Mouse (Mus musculus): ENCODE data around the gene Sun1.

Sun1 gene

GRCm38 (mm10) chr5:139199995-139200769, at the start of gene Sun1:
TSS of gene Sun1 (plus strand) at chr5:139200637.
- peak; percentile 98 for DNase-seq

GRCm38 (mm10) chr5:139160899-139161298, 39.5 kb upstream of the Sun1 start:
- no peak for DNase-seq

GRCm38 (mm10) chr5:139161632-139162031, 38.8 kb upstream of the Sun1 start:
- no peak for DNase-seq

DNA sequence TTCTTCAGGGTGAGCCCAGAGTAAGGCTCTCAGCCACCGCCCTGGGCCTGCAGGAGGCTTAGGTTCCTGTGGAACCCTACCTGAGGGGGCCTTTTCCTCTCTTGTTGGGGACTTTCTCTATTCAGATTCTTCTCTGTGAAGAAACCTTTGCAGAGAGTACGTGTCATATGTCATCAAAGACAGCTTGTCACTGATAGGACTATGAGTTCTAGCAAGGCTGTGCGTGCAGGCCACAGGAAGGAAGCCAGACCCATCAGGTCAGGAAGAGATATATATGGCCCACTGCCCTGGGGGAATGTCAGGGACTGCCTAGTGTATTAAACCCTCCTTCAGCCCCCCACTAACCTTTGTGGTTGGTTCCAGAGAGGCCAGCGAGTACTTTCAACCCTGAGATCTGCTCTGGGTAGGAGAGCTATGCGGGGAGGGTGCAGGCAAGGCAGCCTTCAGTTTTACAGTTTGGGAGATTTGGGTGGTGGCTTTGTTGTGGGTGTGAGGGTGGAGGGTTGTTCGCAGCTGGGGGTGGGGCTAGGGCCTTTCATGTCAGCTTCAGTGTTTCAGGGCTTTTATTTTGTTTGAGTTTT, 33.6 kb upstream of the Sun1 start:
- DNase-seq: no peak

DNA sequence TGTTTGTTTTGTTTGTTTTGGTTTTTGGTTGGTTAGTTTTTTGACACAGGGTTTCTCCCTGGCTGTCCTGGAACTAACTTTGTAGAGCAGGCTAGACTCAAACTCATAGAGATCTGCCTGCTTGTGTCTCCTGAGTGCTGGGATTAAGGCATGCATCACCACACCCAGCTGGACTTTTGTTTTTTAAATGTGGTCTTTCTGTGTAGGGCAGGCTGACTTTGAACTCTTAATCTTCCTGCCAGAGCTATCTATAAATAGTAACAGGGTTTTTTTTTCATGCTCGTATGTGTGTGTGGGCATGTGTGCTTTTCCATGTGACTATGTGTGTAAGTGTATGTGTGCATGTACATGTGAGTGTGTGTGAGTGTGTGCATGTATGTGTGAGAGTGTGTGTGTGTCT, 32.9 kb upstream of the Sun1 start:
- no peak for DNase-seq

DNA sequence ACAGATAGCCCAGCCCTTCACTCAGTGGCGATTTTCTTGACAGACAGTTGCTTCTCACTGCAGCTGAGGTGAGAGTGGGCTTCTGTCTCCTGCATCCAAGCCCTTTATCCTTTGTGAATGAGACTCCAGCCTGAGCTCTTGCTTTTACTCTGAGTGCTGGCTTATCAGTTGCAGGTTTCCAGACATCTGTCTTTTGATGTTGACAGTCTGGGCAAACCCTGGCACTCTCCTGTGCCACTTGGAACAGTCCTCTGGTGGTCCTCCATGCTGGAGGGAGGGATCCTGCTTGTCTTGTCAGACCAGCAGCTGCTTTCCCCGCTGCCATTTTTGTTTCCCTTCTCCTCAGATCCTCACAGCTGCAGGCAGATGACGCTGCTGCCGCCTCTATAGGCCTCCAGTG, 28.5 kb upstream of the Sun1 start:
- DNase-seq: no peak

DNA sequence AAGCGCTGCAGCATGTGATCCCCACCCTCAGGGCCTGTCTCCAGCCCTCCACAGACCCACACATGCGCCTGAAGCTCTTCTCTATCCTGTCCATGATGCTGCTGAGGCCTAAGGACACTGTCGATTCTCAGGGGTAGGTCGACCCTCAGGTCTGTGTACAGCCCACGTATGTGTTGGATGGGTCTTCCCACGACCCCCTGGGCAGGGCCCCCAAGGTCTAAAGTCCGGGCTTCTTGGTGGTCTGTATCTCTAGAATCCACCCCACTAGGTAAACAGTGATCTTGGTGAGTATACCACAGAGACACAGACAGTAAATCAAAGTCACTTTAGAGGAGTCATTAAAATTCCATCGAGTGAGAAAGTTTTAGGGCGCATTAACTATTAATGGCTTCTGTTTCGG, 26.3 kb upstream of the Sun1 start:
- no peak for DNase-seq

GRCm38 (mm10) chr5:139174556-139175547, 25.6 kb upstream of the Sun1 start:
- peak; percentile 57 for DNase-seq

GRCm38 (mm10) chr5:139178895-139179631, 21.4 kb upstream of the Sun1 start:
- peak; percentile 76 for DNase-seq

DNA sequence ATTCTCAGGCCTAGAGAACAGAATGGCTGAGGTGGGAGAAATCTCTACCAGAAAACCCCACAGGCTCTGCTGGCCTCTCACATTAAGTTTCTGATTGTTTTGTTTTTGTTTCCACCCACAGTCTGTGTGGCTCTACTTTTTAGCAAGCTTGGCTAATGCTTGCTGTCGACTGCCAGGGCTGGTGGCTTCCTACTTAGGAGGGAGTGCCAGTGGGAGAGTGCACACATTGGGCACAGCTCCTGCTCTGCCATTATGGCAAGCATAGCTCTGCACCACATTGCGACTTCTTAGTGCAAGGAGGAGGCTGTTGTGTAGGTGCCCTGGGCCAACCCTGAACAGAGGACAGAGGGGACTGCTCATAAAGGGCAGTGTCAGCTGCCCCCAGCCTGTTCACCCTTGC, 17.3 kb upstream of the Sun1 start:
- no peak for DNase-seq

DNA sequence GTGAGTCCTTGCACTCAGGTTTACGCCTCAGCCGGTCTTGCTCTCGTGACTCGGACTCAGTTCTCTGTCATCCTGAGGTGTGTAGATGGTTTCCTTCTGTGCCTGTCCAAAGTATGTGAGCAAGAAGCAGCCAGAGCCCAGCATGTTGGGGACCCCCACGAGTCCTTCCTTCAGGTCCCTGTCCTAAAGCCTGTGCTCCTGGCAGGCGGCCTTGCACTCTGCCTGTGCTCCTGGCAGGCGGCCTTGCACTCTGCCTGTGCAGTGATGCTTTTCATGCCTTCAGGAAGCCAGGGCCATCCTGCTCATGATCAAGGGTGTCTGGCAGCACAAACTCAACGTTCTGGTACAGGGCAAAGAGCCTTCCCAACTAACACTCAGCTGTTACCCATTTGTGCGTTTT, 16.8 kb upstream of the Sun1 start:
- DNase-seq: no peak

DNA sequence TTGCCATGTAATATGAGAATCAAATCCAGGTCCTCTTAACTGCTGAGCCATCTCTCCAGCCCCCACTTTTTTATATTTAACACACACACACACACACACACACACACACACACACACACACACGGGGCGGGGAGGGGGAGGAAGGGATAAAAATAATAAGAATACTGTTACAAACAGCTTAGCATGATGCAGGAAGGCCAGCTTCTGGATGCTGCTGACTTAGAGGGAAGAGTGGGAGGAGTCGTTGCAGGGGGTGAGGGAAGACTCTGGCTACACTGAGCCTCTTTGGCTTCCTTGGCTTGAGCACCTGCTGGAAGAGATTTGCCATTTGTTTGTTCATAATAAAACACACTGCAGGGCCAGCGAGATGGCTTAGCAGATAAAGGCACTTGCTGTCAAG, 15.5 kb upstream of the Sun1 start:
- DNase-seq: no peak

DNA sequence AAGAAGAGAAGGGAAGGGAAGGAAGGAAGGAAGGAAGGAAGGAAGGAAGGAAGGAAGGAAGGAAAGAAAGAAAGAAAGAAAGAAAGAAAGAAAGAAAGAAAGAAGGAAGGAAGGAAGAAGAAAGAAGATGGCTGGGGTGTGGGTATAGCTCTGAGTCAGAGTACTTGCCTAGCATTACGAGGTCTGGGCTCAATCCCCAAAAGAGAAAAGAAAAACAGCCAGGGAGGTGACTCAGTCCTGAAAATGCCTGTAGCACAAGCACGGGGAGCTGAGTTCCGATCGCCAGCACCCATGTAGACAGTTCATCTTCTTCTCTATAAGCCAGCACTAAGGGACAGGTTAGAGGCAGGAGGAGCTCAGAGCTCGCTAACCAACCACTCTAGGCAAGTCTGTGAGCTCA, 10.7 kb upstream of the Sun1 start:
- no peak for DNase-seq

- DNase-seq: no peak
Measured at GRCm38 (mm10) chr5:139190958-139191357, 9.5 kb upstream of the Sun1 start.

DNA sequence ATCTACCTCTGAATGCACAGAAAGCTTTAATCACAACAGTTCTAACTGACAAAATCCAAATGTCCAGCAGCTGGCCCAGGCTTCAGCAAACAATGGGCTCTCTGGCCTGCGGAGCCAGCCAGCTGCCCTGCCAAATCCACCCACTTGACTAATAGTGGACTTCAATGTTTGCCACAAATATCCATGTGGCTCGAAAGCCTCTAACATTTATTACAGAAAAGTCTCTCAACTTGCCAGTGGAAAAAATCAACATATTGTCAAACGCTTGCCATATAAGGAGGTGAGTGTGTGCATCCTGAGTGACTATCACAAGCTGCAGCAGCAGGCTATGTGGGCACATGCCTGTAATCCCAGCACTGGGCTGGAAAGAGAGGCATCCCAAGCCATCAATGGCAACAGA, 1.7 kb upstream of the Sun1 start:
- DNase-seq: no peak

DNA sequence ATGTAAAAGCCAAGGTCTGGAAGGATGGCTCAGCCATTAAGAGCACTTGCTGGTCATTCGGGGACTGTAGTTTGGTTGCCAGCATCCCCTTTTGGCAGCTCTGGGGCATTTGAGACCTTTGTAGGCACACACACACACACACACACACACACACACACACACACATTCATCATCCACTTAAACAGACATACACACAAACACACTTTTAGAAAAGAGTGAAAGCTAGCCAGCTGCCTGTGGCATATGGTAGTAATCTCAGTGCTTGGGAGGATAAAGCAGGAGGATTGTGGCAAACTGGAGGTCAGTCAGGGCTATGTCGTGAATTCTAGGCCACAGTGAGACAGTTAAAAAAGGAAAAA, 822 bp upstream of the Sun1 start:
- peak; percentile 72 for DNase-seq

- no peak for DNase-seq
Measured at GRCm38 (mm10) chr5:139200770-139201569, 533 bp downstream of the Sun1 start.

- no peak for DNase-seq
Measured at GRCm38 (mm10) chr5:139202127-139202526, 1.7 kb downstream of the Sun1 start.

DNA sequence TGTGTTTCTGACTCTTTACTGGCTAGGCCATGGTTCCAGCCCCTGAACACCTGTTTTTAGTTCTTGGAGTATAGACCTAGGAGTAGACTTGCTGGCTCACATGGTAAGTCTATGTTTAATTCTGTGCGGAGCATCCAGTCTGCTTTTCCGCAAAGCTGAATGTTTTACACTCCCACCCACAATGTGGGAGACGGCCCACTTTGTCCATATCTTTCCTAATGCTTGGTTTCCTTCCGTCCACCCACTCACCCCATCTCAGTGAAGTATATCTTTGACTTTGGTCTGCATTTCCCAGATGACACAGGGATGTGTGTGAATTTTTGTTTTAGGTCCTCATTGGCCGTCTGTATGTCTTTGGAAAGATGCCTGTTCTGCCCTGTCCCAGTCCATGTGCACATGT, 2.9 kb downstream of the Sun1 start:
- DNase-seq: no peak

DNA sequence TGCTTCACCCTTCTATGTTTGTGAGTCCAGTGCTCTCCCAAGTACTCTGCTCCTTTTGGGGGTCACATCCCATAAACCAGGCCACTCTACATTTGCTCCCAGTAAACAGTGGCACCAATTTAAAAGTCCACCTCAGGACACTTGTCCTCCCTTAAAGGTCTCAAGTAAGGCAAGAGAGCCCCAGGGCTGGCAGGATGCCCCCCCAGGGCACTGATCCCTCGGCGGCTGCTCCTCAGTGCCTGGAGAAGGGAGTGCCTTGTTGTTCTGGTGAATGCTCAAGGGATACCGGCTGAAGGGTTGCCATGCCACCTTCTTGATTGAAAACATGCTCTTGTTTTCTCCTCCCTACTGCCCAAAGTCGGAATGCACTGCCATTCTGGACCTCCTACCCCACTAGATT, 5.6 kb downstream of the Sun1 start:
- DNase-seq: no peak

DNA sequence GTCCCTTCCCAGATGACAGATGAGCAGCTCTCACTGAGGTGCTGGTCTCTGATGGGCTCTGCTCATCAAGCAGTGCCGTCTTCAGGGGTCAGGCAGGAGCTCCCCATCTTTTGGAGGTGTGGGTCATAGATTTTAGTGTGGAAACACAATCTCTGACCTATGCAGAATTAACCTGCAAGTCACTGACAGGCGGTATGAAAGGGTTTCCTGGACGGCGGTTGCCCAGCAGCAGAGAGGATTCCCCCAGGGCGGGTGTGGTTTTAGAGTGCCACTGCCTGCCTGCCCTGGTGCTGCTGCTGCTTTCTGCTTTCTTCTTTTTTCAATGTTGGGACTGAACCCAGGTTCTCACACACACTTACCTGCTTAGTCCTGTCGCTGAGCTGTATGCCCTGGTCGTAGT, 6.1 kb downstream of the Sun1 start:
- no peak for DNase-seq

- no peak for DNase-seq
Measured at GRCm38 (mm10) chr5:139208183-139208582, 7.7 kb downstream of the Sun1 start.
